Mouse (Mus musculus) bone marrow macrophage, adult 2 months (primary cell): ENCODE measurements around the gene Ksr2.

ENCODE experiments used
- CTCF ChIP-seq: IDR thresholded peaks from 2 replicates; pipeline ENCODE4 v1.5.1; 2012; ENCODE audit warnings: low read depth, mild to moderate bottlenecking, low read length, moderate library complexity
- POLR2A ChIP-seq: IDR thresholded peaks from 2 replicates; pipeline ENCODE4 v1.6.1; 2012; ENCODE audit warnings: mild to moderate bottlenecking, low read depth, low read length, borderline replicate concordance

GRCm38 (mm10) chr5:117365904-117366561, 47.8 kb upstream of the Ksr2 start:
- TF ChIP-seq CTCF = no peak
- no peak for TF ChIP-seq POLR2A
